Mouse (Mus musculus): ENCODE results near the gene Cpa2.

GRCm38 (mm10) chr6:30554092-30554491 lies 12.7 kb downstream of the Cpa2 start:
- TF ChIP-seq MAFK (IDR thresholded peaks at IDR 0.05; ENCODE audit: insufficient read depth, low read depth, low read length) (no peak), ZC3H11A (IDR thresholded peaks at IDR 0.05; ENCODE audit: borderline replicate concordance, low read depth, low read length) (no peak), ZNF384 (IDR thresholded peaks at IDR 0.05; ENCODE audit: low read depth, low read length) (no peak), HCFC1 (IDR thresholded peaks at IDR 0.05; ENCODE audit: borderline replicate concordance, insufficient read depth, low read length) (no peak)

All from ES-E14 (cell line).